8 mouse cellular contexts compared by ENCODE assay signal in the genomic region with DNA sequence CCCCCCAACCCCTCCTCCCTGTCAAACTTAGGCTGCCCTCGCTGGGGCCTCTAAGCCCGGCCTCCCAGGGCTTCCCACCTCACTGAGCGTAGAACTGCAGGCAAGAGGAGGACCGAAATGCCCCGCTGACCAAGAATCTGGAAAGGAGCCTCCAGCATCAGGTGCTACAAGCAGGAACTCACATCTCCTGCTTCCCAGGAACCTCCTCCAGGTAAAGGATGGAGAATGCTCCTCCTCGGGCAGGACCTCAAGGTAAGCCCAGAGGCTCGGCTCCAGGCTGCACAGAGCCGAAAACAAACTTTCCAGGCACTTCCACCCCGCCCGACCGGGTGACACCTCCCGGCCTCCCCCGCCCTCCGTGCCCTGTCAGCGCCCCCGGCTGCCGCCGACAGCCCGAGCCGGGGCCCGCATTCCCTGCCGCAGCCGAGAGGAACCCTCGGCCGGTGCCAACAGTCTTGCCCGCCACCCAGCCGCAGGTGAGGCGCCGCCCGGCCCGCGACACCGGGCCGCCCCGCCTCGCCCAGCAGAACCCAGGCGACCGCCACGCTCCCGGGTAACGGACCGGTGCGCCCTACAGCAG. TPM values are rescaled to one million over a fixed set of nuclear protein-coding genes. Genes with fewer than 3 reads are reported as not detected.
DNase-seq lines count a peak whose midpoint lies in the region; ATAC-seq and TF ChIP-seq lines count a peak whose summit lies in the region.

No protein-coding gene starts in this region.

- H3K4me2 ChIP-seq in heart, postnatal 0 days (ENCODE audit: low read depth, low read length): peak overlapping the region; percentile 84
- peak overlapping the region; percentile 97 for H3K4me2 ChIP-seq in midbrain, postnatal 0 days (ENCODE audit: low read depth, low read length, poor library complexity, severe bottlenecking)

- H3K4me1 ChIP-seq in heart, postnatal 0 days (ENCODE audit: control insufficient read depth, insufficient read depth): peaks cover 21% of the 10 kb centered on the region
- peaks cover 20% of the 10 kb centered on the region for H3K4me1 ChIP-seq in limb, embryonic 10.5 days
- H3K4me1 ChIP-seq in midbrain, postnatal 0 days (ENCODE audit: insufficient read depth, low read length): peaks cover 12% of the 10 kb centered on the region

- H3K36me3 ChIP-seq in heart, postnatal 0 days (replicated peaks; ENCODE audit: control insufficient read depth, insufficient read depth, low read length): no peaks in the 10 kb centered on the region
- no peaks in the 10 kb centered on the region for H3K36me3 ChIP-seq in limb, embryonic 10.5 days
- no peaks in the 10 kb centered on the region for H3K36me3 ChIP-seq in midbrain, postnatal 0 days (ENCODE audit: insufficient read depth, low read length)

- peak overlapping the region; percentile 97 for H3K27ac ChIP-seq in heart, postnatal 0 days (ENCODE audit: low read depth)
- H3K27ac ChIP-seq in limb, embryonic 10.5 days: peak overlapping the region; percentile 94
- peak overlapping the region; percentile 79 for H3K27ac ChIP-seq in midbrain, postnatal 0 days (ENCODE audit: low read depth, low read length)

- H3K27me3 ChIP-seq in heart, postnatal 0 days (ENCODE audit: control insufficient read depth, insufficient read depth, low read length): no peaks in the 10 kb centered on the region
- H3K27me3 ChIP-seq in limb, embryonic 10.5 days (ENCODE audit: low read depth, poor library complexity, severe bottlenecking): no peaks in the 10 kb centered on the region
- H3K27me3 ChIP-seq in midbrain, postnatal 0 days (ENCODE audit: insufficient read depth, low read length): no peaks in the 10 kb centered on the region

- DNase-seq in CD4-positive, CD25-positive, alpha-beta regulatory T cell, adult 2 months (ENCODE audit: low read depth, low spot score): peak; percentile 63
- DNase-seq in A20 (ENCODE audit: low read depth, low spot score): peak; percentile 57
- peak; percentile 43 for DNase-seq in heart, postnatal 0 days (ENCODE audit: low spot score)
- DNase-seq in limb, embryonic 10.5 days (ENCODE audit: low spot score): no peak
- DNase-seq in midbrain, postnatal 0 days (ENCODE audit: low spot score): peak; percentile 17
- peak; percentile 45 for DNase-seq in yolk sac, embryonic 10.5 days (ENCODE audit: low spot score)

- H3K9me3 ChIP-seq in heart, postnatal 0 days (replicated peaks; ENCODE audit: control insufficient read depth, low read length): no peaks in the 10 kb centered on the region
- no peaks in the 10 kb centered on the region for H3K9me3 ChIP-seq in limb, embryonic 10.5 days (replicated peaks)
- H3K9me3 ChIP-seq in midbrain, postnatal 0 days (ENCODE audit: low read length): no peaks in the 10 kb centered on the region

- no peak for TF ChIP-seq EP300 in heart, postnatal 0 days (IDR thresholded peaks at IDR 0.05; ENCODE audit: low read depth)

- H3K9ac ChIP-seq in heart, postnatal 0 days (replicated peaks; ENCODE audit: low read depth, low read length): peak overlapping the region; percentile 91
- H3K9ac ChIP-seq in midbrain, postnatal 0 days (replicated peaks; ENCODE audit: low read length, poor library complexity, severe bottlenecking): peak overlapping the region; percentile 90

- ATAC-seq in CD4-positive, CD25-positive, alpha-beta regulatory T cell, adult 4 months: no peak
- ATAC-seq in common myeloid progenitor, adult 5-6 weeks (replicated peaks; ENCODE audit: low read depth, poor library complexity, severe bottlenecking): 0 out of 2 replicates have a peak, but pooled peaks have one; percentile 17
- ATAC-seq in heart, postnatal 0 days (ENCODE audit: insufficient read depth, low read depth): peak; percentile 66
- ATAC-seq in midbrain, postnatal 0 days (ENCODE audit: low FRiP score): peak; percentile 44

- under 1% methylated on average over 38 of the region's 43 CpGs for WGBS in heart, postnatal 0 days
- WGBS in limb, embryonic 10.5 days: under 1% methylated on average over 43 of the region's 43 CpGs
- under 1% methylated on average over 34 of the region's 43 CpGs for WGBS in midbrain, postnatal 0 days

- no peak for TF ChIP-seq CTCF in heart, postnatal 0 days (IDR thresholded peaks at IDR 0.05; ENCODE audit: low read depth)
- no peak for TF ChIP-seq CTCF in midbrain, postnatal 0 days (IDR thresholded peaks at IDR 0.05)

- peak overlapping the region; percentile 98 for H3K4me3 ChIP-seq in heart, postnatal 0 days (ENCODE audit: low read depth, low read length)
- H3K4me3 ChIP-seq in limb, embryonic 10.5 days: peak overlapping the region; percentile 99
- peak overlapping the region; percentile 98 for H3K4me3 ChIP-seq in midbrain, postnatal 0 days (ENCODE audit: low read depth, low read length)

RNA-seq across cellular contexts. Expression of a gene that starts 9.8 kb away (rescaled TPM):
- 10 to 100 TPM; 30.4 to 37.6 TPM for polyA plus RNA-seq in CD4-positive, CD25-positive, alpha-beta regulatory T cell, adult 4 months (2017; shearing (Covaris generic))
- total RNA-seq in common myeloid progenitor, adult 5-6 weeks (2017): 33.8 and 40.7 TPM in 2 replicates
- total RNA-seq in heart, postnatal 0 days (2014; rRNA removed; ENCODE audit: low replicate concordance): 36.6 and 43.2 TPM in 2 replicates
- 31.7 and 35.4 TPM in 2 replicates for polyA plus RNA-seq in heart, postnatal 0 days (2015; fragmentation: Nextera tagmentation; extraction: Ambion mirVana)
- 29.7 and 32.1 TPM in 2 replicates for polyA plus RNA-seq in limb, embryonic 10.5 days (2016; fragmentation: Nextera tagmentation; extraction: Ambion mirVana)
- 57.9 and 68.1 TPM in 2 replicates for total RNA-seq in midbrain, postnatal 0 days (2014; rRNA removed)
- polyA plus RNA-seq in midbrain, postnatal 0 days (2015; fragmentation: Nextera tagmentation; extraction: Ambion mirVana): 53.2 and 61.5 TPM in 2 replicates

RNA-seq across cellular contexts. Expression of a gene that starts 22.6 kb away (rescaled TPM):
- 10 to 100 TPM; 20.2 to 37.8 TPM for polyA plus RNA-seq in CD4-positive, CD25-positive, alpha-beta regulatory T cell, adult 4 months (2017; shearing (Covaris generic))
- 22.5 and 23.0 TPM in 2 replicates for total RNA-seq in common myeloid progenitor, adult 5-6 weeks (2017)
- 33.7 and 34.4 TPM in 2 replicates for total RNA-seq in heart, postnatal 0 days (2014; rRNA removed; ENCODE audit: low replicate concordance)
- 24.4 and 28.0 TPM in 2 replicates for polyA plus RNA-seq in heart, postnatal 0 days (2015; fragmentation: Nextera tagmentation; extraction: Ambion mirVana)
- polyA plus RNA-seq in limb, embryonic 10.5 days (2016; fragmentation: Nextera tagmentation; extraction: Ambion mirVana): 49.1 and 49.5 TPM in 2 replicates
- total RNA-seq in midbrain, postnatal 0 days (2014; rRNA removed): 40.2 and 58.6 TPM in 2 replicates
- 34.0 and 41.4 TPM in 2 replicates for polyA plus RNA-seq in midbrain, postnatal 0 days (2015; fragmentation: Nextera tagmentation; extraction: Ambion mirVana)

RNA-seq across cellular contexts. Expression of a gene that starts 28.6 kb away (rescaled TPM):
- polyA plus RNA-seq in CD4-positive, CD25-positive, alpha-beta regulatory T cell, adult 4 months (2017; shearing (Covaris generic)): 100 to 1,000 TPM; 213 to 271 TPM
- 81.5 and 89.8 TPM in 2 replicates for total RNA-seq in common myeloid progenitor, adult 5-6 weeks (2017)
- 238 and 355 TPM in 2 replicates for total RNA-seq in heart, postnatal 0 days (2014; rRNA removed; ENCODE audit: low replicate concordance)
- polyA plus RNA-seq in heart, postnatal 0 days (2015; fragmentation: Nextera tagmentation; extraction: Ambion mirVana): 552 and 570 TPM in 2 replicates
- polyA plus RNA-seq in limb, embryonic 10.5 days (2016; fragmentation: Nextera tagmentation; extraction: Ambion mirVana): 414 and 422 TPM in 2 replicates
- total RNA-seq in midbrain, postnatal 0 days (2014; rRNA removed): 730 and 771 TPM in 2 replicates
- polyA plus RNA-seq in midbrain, postnatal 0 days (2015; fragmentation: Nextera tagmentation; extraction: Ambion mirVana): 2,426 and 2,595 TPM in 2 replicates
